Mouse (Mus musculus): ENCODE measurements at regions not wholly inside any gene's neighbourhood (a gene's known extent, or its start where the extent isn't known, plus 50 kb on each side); places are given as distances from the start of the nearest gene placed in this dataset.

GRCm38 (mm10) chr7:144993566-144993965 lies 53.8 kb upstream of the Ccnd1 start:
- CTCF ChIA-PET: interaction anchor here (1.1 to 2.6 kb wide), 4 partner anchors 10 to 48 kb away, joined by 3 to 7 read pairs (median 3); no protein-coding TSS in a partner anchor
- in situ Hi-C loops (cut with MboI; ENCODE audit: low pct_unique_long_range_greater_than_20kb): no loop called here

GRCm38 (mm10) chr7:144991760-144992159 lies 52.0 kb upstream of the Ccnd1 start:
- CTCF ChIA-PET: no interaction called here
- no peaks in the 10 kb centered on the region for H3K27me3 ChIP-seq
- in situ Hi-C loops (cut with MboI; ENCODE audit: low pct_unique_long_range_greater_than_20kb): no loop called here
- POLR2A ChIA-PET: no interaction called here
- ATAC-seq (no peak), DNase-seq (ENCODE audit: low read depth, low spot score) (no peak)
- no peak for TF ChIP-seq CTCF (IDR thresholded peaks at IDR 0.05)

More at GRCm38 (mm10) chr7:144993566-144993965, 53.8 kb upstream of the Ccnd1 start:
- ATAC-seq (peak; percentile 55), DNase-seq (ENCODE audit: low read depth, low spot score) (no peak)
- no peaks in the 10 kb centered on the region for H3K27me3 ChIP-seq
- POLR2A ChIA-PET: interaction anchor here (1.5 kb wide), 1 partner anchor 55 kb away, joined by 5 read pairs; the partner anchor contains the start of gene Ccnd1
- no peak for TF ChIP-seq CTCF (IDR thresholded peaks at IDR 0.05)

All from Patski (cell line).